Mouse (Mus musculus) mature B cell (primary cell): Measurements from ENCODE around the gene Bcar1.

ENCODE experiments used
- in situ Hi-C: fragments of 300-500 bp; cut with MboI; formaldehyde crosslinking; loops from 2 replicates; pipeline ENCODE4 v1.14.3; 2019

Gene Bcar1

DNA sequence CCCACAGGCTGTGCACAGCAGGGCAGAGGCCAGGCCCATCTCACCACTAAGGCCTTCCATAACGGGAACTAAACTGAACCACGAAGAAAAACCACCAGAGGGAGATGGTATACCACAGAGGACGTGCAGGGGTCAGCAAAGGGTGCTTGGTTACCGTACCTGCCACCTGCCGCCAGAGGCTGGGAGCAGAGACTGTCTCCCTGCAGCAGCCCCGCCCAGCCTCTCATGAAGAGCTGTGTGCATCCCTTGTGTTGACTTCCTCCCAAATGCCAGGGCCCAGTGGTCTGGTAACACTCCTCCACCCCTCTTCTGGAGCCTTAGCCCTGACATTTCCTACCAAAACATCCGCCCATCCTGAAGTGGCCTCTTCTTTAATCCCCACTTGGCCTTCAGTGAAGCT is 4.0 kb downstream of the Bcar1 start:
- in situ Hi-C loops = no loop called here

GRCm38 (mm10) chr8:111738867-111739266 is 4.7 kb downstream of the Bcar1 start:
- in situ Hi-C loops = no loop called here

GRCm38 (mm10) chr8:111736321-111736720 is 7.3 kb downstream of the Bcar1 start:
- in situ Hi-C loops = no loop called here

DNA sequence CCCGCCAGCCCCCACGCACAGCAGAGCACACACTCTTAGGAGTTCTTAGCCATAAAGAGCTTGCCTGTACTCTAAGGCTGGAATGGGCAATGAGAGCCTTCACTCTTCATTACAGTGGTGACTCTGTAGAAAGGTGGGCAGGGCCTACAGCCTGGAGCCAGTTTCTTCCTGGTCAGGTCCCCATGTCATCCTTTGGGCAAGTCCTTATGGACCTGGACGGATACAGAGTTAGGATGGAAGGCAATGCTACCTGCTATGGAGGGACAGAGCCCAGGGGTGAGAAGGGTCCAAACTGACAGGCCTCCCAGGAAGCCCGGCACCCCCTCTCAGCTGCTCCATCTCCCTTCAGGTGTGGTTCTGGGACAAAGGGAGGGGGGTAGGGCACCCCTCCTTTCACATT is 7.8 kb downstream of the Bcar1 start:
- in situ Hi-C loops = no loop called here

DNA sequence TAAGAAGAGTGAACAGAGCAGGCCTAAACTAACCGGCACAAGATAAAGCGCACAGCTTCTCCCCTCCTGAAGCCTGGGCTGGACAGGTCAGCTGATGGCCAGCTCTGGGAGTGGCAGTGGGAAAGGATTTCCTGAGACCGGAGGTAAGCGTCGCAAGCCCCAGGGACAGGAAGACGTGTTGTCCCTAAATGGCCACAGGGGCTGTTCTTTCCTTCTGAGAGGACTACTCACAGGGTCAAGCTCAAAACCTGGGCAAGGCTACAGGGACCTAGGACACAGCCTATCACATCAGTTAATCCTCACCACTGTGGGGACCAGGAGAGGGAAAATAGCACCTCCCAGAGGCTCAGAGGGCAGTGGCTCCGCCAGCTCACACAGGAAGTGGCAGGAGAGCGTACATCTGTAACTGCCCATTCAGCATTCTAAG is 8.3 kb downstream of the Bcar1 start:
- in situ Hi-C loops = no loop called here

GRCm38 (mm10) chr8:111734244-111734960 is 9.2 kb downstream of the Bcar1 start:
- in situ Hi-C loops = no loop called here

DNA sequence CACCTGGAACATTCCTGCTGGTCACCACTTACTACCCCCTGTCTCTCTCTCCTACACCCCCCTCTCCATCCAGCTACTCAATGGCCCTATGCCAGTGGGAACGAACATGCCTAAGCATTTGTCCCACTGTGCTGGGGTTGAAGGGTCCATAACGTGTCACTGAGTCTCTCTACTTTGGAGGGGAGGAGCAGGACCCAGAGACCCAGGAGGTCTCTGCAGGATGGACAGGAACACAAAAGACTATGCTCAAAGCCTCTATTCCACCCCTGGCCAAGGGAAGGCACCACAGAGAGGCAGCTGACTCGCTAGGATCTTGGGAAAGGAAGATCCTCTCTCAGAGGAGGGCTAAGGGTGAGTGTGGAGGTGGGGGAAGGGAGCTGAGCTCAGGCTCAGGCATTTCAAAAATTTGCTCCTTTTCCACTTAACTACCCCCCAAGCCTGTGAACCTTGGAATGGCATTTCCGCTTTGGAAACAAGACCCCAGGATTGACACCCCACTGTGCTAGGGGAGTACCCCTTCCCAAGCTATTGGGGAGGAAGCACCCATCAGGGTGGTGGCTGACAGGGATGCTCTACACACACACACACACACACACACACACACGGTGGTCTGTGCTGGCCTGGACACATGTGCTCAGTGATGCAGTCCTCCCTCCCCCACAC is 9.9 kb downstream of the Bcar1 start:
- in situ Hi-C loops = no loop called here

GRCm38 (mm10) chr8:111732406-111733085 is 11.1 kb downstream of the Bcar1 start:
- in situ Hi-C loops = no loop called here

DNA sequence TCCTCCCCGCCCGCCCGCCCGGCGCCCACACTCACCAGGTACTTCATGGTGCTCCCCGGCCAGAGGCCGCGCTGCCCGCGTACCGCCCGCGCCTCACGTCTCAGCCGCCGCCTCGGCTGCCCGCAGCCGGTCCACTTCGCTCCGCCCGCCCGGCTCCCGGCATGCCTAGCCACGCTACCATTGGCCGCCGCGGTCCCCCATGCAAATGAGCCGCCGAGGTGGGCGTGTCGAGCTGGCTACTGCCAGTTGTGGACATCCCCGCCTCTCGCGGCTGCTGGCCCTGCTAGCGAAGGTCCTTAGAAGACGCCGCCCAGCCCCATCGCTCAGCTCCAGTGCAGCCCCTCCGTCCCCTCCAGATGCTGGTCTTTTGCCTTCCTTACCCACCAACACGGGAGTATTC is 11.6 kb downstream of the Bcar1 start:
- in situ Hi-C loops = no loop called here

GRCm38 (mm10) chr8:111731231-111731977 is 12.2 kb downstream of the Bcar1 start:
- in situ Hi-C loops = no loop called here

DNA sequence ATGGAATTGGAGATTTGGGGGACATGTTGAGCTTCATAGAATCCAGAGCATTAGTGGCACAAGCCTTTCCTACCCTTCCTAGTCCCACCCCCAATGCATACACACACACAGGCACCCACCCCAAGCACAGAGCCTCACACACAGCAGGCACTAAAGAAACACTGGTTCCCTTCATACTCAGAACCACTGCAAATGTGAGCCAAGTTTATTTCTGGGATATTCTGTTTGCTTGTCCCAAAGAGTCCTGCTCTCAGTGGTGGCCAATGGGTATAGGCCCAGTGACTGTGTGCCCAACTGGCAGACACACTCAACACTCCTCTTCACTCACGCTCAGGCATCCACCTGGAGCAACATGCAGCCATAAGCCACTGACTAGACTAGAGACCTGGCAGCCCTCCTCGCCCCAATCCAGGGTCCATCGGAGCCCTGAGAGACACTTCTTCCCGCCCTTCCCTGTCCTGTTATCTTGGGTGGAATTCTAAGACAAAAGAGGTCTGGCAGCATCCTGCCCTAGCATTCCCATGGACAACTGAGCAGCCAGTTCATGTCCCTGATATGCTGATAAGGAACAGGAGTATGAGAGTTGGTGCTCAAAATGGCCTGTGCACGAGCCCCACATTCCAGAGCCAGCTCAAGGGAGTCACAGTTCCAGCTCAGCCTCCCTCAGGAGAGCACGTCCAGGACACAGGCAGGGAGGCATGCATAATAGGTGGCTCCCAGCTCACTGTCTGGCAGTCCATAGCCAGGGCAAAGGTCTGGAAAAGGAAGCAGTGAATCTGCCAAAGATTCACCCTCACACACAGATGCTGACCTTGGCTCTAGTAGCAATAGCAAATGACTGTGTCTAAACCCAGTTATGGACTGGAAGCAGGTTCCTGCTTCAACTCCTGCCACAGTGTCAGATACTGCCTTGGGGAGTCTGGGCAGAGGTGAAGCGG is 14.1 kb downstream of the Bcar1 start:
- in situ Hi-C loops = no loop called here

- in situ Hi-C loops = no loop called here
Observed at GRCm38 (mm10) chr8:111728481-111728880, 15.1 kb downstream of the Bcar1 start.

DNA sequence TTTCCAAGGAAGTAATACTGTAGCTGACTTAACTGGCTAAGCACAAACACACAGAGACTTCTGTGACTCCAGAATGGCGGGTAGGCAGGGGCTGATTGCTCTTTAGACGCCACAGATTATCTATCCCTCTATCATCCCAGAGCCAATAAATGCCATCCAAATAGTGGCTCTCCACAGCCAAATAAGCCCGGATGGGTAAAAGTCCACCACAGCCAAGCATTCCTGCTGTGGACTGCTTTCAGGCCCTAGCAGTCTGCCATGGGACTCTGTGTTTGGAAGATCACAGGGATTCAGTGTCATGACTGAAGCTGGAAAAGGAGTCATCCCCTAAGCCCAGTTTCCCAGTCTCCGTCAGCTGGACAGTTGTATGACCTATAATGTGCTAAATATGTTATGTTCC is 16.1 kb downstream of the Bcar1 start:
- in situ Hi-C loops = no loop called here

DNA sequence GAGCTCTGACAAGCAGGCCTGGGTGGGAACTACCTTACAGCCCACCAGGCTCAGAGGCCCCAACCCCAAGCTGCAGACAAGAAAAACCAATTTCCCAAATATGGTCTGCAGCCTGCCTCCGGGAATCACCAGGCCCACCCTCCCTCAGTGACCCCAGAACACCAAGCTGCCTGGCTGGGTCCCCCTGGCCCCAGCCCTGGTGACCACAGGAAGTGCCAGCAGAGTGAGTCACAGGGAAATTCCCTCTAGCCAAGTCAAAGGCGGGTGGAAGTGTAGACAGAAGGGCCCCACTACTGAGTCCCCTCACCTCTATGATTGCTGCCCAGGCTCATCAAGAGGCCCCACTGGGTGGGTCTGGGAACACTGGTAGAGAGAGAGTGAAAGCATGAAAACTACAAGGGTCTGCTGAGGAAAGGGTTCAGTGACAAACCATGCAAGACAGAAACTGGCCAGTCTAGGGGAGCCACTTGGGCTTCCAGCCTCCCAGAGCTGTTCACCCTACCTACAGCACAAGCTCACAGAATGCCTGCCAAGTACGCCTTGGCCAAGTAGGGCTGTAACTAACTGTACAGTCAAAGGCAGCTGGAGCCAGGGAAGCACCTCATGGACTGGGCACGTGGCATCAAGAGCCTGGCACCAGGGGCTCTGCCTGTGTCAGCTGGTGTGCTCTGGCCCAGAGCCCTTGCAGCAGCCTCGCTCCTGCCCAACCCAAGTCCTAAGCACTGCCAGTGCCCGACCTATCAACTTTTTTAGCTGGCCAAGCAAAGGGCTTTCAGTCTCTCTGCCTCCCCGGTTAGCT is 17.3 kb downstream of the Bcar1 start:
- in situ Hi-C loops = no loop called here

DNA sequence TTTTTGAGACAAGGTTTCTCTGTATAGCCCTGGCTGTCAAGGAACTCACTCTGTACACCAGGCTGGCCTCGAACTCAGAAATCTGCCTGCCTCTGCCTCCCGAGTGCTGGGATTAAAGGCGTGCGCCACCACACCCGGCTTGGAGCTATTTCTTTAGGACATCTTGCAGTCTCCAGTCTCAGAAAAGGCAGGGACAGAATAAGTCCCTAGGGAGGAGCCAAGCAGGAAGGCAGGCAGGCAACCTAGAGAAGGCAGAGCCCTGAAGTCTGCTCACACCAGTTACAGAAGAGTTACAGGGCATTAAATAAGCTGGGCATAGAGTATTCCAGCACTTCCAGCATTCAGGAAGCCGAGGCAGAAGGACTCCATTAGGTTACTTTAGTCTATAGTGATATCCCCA is 18.3 kb downstream of the Bcar1 start:
- in situ Hi-C loops = no loop called here

DNA sequence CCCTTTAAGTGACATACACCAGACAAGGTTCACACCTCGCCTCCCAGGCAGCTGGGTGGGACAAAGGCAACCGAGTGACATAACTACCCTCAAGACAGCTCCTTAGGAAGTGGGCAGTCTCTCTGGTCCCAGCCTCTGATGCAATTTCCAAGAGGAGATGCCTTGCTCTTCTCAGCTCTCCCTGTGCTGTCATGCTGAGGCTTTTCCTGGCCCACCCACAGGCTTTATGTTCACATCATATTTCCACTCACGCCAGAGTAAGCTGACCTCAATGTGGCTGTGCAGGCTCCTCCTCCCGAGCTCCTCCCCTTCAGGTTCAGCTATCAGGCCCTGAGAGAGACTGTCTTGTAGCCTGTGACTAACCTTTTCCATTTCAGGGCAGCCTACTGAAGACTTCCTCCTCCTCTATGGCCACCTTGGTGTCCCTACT is 23.5 kb downstream of the Bcar1 start:
- in situ Hi-C loops = no loop called here

DNA sequence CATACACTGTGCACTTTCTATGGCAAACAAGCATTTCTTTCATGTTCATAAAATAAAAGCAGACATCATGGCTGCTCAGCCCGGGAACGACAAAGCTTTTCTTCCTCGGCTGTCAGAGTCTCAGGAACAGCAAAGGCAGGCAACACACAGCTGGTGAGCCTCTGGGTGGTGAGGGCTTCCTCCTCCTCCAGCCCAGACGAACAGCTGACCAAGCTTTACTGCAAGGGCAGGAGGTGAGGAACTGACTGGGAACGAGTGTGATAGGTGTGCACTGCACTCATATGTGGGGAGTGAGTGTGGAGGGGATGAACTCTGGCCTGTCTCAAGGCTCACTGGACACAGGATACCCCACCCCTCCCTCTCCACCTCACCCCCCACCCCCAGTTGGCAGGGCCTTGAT is 24.7 kb downstream of the Bcar1 start:
- in situ Hi-C loops = no loop called here

DNA sequence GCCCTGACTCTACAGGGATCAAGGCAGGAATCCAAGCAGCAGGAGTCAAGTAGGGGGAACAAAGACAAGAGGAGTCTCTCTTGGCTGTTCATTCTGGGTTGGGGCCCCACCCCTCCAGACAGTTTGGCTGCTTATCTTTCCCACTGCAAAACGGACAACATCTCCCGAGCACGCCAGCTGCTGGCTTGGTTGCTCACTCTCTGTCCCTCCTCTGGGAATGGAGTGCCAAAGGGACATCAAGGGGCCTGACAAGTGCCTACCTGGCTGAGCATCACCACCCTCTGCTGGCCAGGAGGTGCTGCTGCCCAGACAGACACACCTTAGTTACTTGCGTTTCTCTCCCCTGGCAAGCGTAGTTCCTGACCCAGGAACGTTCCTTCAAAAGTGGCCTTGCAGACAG is 25.7 kb downstream of the Bcar1 start:
- in situ Hi-C loops = no loop called here

GRCm38 (mm10) chr8:111717488-111717792 is 26.2 kb downstream of the Bcar1 start:
- in situ Hi-C loops = no loop called here

GRCm38 (mm10) chr8:111716603-111717487 is 26.8 kb downstream of the Bcar1 start:
- in situ Hi-C loops = no loop called here
